Mouse (Mus musculus) heart, embryonic 15.5 days (tissue): Measurements from ENCODE around the gene Pdzrn3. TPM values are rescaled to one million over a fixed set of nuclear protein-coding genes. Genes with fewer than 3 reads are reported as not detected.
A peak's percentile ranks its signal among the peaks of the same experiment; 100 is the strongest.

Experiments
- ATAC-seq: fragments of 200-750 bp; cut with Nextera tagmentation; replicated peaks from 2 replicates; pipeline ENCODE4 v1.8.0; 2017; ENCODE audit warnings: low read depth, moderate TSS enrichment; ENCODE audit not compliant: insufficient number of reproducible peaks, insufficient read depth, low FRiP score
- H3K27ac ChIP-seq: fragments of 300-500 bp; sonication (generic); 2 replicates; pipeline ENCODE4 v1.5.1; 2015; ENCODE audit warnings: mild to moderate bottlenecking, inconsistent platforms
- H3K27me3 ChIP-seq: fragments of 300-500 bp; sonication (generic); 2 replicates; pipeline ENCODE4 v1.6.1; 2015; ENCODE audit warnings: inconsistent platforms
- H3K36me3 ChIP-seq: fragments of 300-500 bp; sonication (generic); 2 replicates; pipeline ENCODE4 v1.6.1; 2015; ENCODE audit warnings: mild to moderate bottlenecking, inconsistent platforms
- H3K4me1 ChIP-seq: fragments of 300-500 bp; sonication (generic); replicated peaks from 2 replicates; pipeline ENCODE4 v1.6.1; 2015; ENCODE audit warnings: inconsistent platforms
- H3K4me2 ChIP-seq: fragments of 300-500 bp; sonication (generic); 2 replicates; pipeline ENCODE4 v1.6.1; 2015; ENCODE audit warnings: inconsistent platforms, mild to moderate bottlenecking, moderate library complexity
- H3K4me3 ChIP-seq: fragments of 300-500 bp; sonication (generic); 2 replicates; pipeline ENCODE4 v1.5.1; 2015; ENCODE audit warnings: mild to moderate bottlenecking, inconsistent platforms
- H3K9ac ChIP-seq: fragments of 300-500 bp; sonication (generic); 2 replicates; pipeline ENCODE4 v1.6.1; 2015; ENCODE audit warnings: mild to moderate bottlenecking, inconsistent platforms
- H3K9me3 ChIP-seq: fragments of 300-500 bp; sonication (generic); replicated peaks from 2 replicates; pipeline ENCODE4 v1.6.1; 2016; ENCODE audit warnings: inconsistent platforms
- WGBS: fragments of 180-500 bp; shearing (Covaris S2); methylation state at CpG from one replicate; pipeline ENCODE4 v1.1.7; 2015; ENCODE audit warnings: mixed read lengths; 5-methylcytosine and 5-hydroxymethylcytosine counted together
- polyA plus RNA-seq: library from polyadenylated mRNA; unstranded; fragments of >200 nt; fragmentation: Nextera tagmentation; extraction: Ambion mirVana; gene quantifications from 2 replicates; pipeline ENCODE4 v1.2.1, GENCODE M21; 2015

Gene Pdzrn3
- polyA plus RNA-seq, 1 experiment from 2014 or later = 12.8 TPM

DNA sequence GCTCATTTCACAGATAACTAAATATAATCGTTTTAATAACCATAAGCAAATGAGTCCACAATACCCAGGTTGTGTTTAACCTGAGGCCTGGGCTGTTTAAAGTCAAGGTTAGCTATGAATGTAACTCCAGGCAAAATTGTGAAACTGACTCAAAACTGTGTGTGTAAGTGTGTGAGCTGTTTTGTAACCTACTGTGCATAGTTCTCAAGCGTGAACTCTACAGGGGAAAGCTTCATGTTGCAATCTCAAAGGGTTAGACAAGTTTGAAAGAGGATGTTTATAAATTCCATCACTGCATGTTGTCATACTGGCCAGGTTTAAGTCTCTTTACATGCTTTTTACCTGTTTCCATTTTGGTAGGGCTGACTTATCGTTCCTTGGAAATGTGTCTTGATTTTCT, 158.7 kb downstream of the Pdzrn3 start:
- Histone ChIP-seq H3K4me3 (no peak overlapping the region), H3K4me2 (no peak overlapping the region), H3K9ac (no peak overlapping the region), H3K36me3 (no peaks in the 10 kb centered on the region), H3K27ac (no peak overlapping the region), H3K4me1 (peaks cover 25% of the 10 kb centered on the region), H3K9me3 (no peaks in the 10 kb centered on the region), H3K27me3 (no peaks in the 10 kb centered on the region)
- 67% methylated on average over 3 of the region's 3 CpGs for WGBS
- ATAC-seq = no peak

DNA sequence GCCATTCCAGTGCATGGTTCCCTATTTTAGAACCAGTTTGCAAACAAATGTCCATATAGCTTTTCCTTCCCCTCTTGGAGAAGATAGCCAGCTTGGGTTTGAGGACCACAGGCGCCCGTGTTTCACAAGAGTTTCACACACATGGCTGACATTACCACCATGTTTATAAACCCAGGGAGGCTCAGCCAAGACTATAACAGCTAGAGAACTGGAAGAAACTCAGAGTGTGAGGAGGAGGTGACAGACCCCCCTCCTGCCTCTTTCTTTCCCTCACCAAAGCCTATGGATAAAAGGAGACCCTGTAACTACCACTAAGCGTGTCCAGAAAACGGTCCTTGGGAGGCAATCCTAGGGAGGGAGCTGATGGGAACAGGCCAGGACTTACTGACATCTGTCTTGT, 159.5 kb downstream of the Pdzrn3 start:
- no peak for ATAC-seq
- H3K27ac ChIP-seq = no peak overlapping the region
- H3K9me3 ChIP-seq = no peaks in the 10 kb centered on the region

DNA sequence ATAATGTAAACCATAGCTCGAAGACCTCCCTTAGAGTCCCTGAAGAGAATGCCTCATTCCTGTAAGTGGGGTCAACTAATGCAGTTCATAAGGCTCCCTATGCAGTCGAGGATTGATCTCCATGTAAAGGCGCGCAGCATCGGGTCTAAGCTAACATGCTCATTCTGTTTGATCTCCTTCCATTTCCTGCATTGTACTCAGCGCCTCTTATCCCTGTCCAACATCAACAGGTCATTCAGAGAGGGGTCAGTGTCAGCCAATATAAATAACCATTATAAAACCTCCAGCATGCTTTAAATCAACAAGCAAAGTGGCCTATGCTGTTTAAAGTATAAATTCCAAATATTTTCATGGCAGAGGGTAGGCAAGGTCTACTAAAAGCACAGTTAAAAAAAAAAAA, 159.9 kb downstream of the Pdzrn3 start:
- no peaks in the 10 kb centered on the region for H3K36me3 ChIP-seq
- no peak overlapping the region for H3K27ac ChIP-seq
- WGBS = 57% methylated on average over 6 of the region's 6 CpGs
- no peaks in the 10 kb centered on the region for H3K9me3 ChIP-seq
- no peaks in the 10 kb centered on the region for H3K27me3 ChIP-seq
- no peak for ATAC-seq
- no peak overlapping the region for H3K9ac ChIP-seq
- H3K4me2 ChIP-seq = no peak overlapping the region
- H3K4me3 ChIP-seq = no peak overlapping the region
- H3K4me1 ChIP-seq = peaks cover 20% of the 10 kb centered on the region

More for the DNA sequence above, 159.5 kb downstream of the Pdzrn3 start:
- 83% methylated on average over 4 of the region's 4 CpGs for whole genome bisulfite sequencing
- no peak overlapping the region for H3K4me3 ChIP-seq
- H3K9ac ChIP-seq = no peak overlapping the region
- H3K27me3 ChIP-seq = no peaks in the 10 kb centered on the region
- H3K4me2 ChIP-seq = no peak overlapping the region
- H3K4me1 ChIP-seq = peaks cover 24% of the 10 kb centered on the region
- H3K36me3 ChIP-seq = no peaks in the 10 kb centered on the region

DNA sequence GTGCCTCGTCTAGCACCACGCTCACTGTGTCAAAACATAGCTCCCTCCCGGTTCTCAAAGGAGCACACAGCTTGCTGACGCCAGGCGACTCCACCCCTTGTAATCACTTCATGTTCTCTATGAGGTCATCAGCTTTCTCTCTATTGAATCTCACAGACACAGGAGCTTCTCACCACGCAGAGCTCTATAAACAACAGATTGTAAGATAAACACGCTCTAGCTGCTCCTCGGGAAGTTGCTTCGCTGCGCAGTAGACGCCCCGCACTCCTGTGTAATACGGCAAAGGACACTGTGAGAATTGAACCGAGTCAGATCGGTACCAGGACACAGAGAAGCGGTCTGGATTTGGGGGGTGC, 162.3 kb downstream of the Pdzrn3 start:
- H3K27ac ChIP-seq = no peak overlapping the region
- no peaks in the 10 kb centered on the region for H3K36me3 ChIP-seq
- peaks cover 16% of the 10 kb centered on the region for H3K4me1 ChIP-seq
- H3K9me3 ChIP-seq = no peaks in the 10 kb centered on the region
- WGBS = 41% methylated on average over 16 of the region's 16 CpGs
- no peaks in the 10 kb centered on the region for H3K27me3 ChIP-seq
- no peak overlapping the region for H3K9ac ChIP-seq
- H3K4me3 ChIP-seq = no peak overlapping the region
- ATAC-seq = no peak
- H3K4me2 ChIP-seq = no peak overlapping the region

DNA sequence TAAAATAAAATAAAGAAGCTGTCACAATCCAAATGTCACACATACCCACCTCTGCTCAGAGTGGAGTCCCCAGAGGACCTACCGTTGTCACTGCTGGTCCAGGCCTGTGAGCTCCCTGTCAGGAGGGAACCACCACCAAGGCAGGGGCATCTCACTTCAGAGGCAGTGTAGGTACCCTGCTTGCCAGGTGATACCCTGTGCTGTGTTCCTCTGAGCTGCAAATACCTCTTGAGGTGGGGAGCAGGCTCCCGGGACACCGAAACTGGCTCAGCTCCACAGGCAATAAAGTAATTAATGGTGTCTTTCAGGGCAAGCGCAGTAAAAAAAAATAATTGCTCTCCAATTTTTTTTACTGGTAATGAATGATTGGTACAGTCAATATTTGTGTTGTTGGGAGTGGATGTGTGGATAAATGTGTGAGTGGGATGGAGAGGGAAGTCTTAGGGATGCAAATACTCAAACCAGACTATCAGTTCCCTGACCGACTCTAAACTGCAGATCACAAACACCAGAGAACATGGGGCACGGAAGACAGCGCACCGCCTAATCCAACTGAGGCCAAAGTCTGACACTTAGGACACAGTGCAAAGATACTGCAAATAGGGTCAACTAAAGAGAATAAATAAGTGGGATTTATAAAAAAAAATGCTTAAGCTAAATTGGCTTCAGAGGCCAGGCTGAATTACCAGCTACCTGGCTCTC, 162.8 kb downstream of the Pdzrn3 start:
- Histone ChIP-seq H3K4me2 (no peak overlapping the region), H3K9me3 (no peaks in the 10 kb centered on the region), H3K27ac (no peak overlapping the region), H3K4me3 (no peak overlapping the region), H3K27me3 (no peaks in the 10 kb centered on the region), H3K36me3 (no peaks in the 10 kb centered on the region), H3K4me1 (peaks cover 16% of the 10 kb centered on the region), H3K9ac (no peak overlapping the region)
- 80% methylated on average over 8 of the region's 8 CpGs for whole genome bisulfite sequencing
- ATAC-seq = no peak

DNA sequence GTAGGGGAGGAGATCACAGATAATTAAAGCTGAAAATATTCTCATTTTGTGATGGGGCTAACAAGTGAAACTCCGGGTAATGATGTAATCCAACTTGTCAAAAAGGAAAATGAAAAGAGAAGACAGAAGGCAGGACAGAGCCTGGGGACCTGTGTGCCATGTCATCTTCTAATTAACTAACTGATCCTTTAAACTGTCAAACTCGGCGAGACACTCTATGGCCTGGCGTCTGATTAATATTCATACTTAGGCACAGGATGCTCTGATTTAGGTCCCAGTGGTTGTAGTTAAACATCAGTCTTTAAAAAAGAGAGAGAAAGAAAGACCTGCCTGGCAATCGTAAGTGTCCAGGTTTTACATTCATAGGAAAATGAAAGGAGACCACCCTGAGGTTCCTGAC, 164.6 kb downstream of the Pdzrn3 start:
- Histone ChIP-seq H3K4me1 (peaks cover 10% of the 10 kb centered on the region), H3K9ac (no peak overlapping the region), H3K4me2 (no peak overlapping the region), H3K4me3 (no peak overlapping the region), H3K27ac (no peak overlapping the region), H3K36me3 (no peaks in the 10 kb centered on the region), H3K9me3 (no peaks in the 10 kb centered on the region), H3K27me3 (no peaks in the 10 kb centered on the region)
- WGBS = 81% methylated on average over 5 of the region's 5 CpGs
- ATAC-seq = no peak

DNA sequence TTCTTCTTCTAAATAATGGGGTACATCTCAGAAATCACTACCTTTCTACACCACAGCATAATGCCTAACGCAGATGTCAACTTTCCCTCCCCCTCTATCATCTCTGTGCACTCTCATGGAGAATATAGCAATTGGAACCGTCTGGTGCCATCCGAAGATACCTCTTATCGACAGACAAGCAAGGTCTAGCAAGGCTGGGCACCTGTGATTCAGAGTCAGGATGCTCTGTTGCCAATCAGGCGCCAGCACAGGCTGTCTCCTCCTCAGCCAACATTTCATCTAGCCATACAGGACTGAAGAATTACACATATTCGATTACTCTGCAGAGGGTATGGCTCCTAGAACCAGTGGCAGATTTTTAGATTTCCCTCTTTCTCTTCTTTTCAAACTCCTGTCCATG, 165.6 kb downstream of the Pdzrn3 start:
- no peaks in the 10 kb centered on the region for H3K9me3 ChIP-seq
- H3K4me1 ChIP-seq = peaks cover 10% of the 10 kb centered on the region
- no peak overlapping the region for H3K27ac ChIP-seq
- no peak for ATAC-seq
- H3K27me3 ChIP-seq = no peaks in the 10 kb centered on the region
- no peak overlapping the region for H3K9ac ChIP-seq
- H3K4me3 ChIP-seq = no peak overlapping the region
- H3K36me3 ChIP-seq = no peaks in the 10 kb centered on the region
- H3K4me2 ChIP-seq = no peak overlapping the region
- 86% methylated on average over 6 of the region's 6 CpGs for WGBS

DNA sequence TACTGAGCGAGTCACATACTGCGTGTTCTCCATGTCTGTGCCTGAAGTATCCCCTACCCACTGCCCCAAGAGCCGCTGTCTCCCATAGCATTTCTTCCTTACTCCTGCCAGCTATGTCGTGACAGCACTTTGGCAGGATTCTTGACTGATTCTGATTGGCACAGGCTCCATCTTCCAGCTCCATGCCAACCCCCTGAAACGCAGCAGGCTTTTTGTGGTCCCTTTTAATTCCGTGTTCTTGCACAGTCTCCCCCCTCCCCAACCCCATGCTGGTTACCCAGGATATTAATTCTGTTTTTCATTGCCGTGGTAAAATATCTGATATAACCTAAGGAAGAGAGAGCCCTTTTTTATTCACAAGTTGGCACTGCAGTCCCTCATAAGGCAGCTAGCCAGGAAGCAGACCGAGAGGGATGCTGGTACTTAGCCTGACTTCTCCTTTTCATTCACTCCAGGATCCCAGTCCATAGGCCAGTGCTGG, 166.3 kb downstream of the Pdzrn3 start:
- H3K4me1 ChIP-seq = peaks cover 8% of the 10 kb centered on the region
- H3K4me3 ChIP-seq = no peak overlapping the region
- no peak overlapping the region for H3K4me2 ChIP-seq
- no peak for ATAC-seq
- no peak overlapping the region for H3K27ac ChIP-seq
- no peaks in the 10 kb centered on the region for H3K36me3 ChIP-seq
- WGBS = 89% methylated on average over 8 of the region's 8 CpGs
- H3K9me3 ChIP-seq = no peaks in the 10 kb centered on the region
- no peaks in the 10 kb centered on the region for H3K27me3 ChIP-seq
- no peak overlapping the region for H3K9ac ChIP-seq

DNA sequence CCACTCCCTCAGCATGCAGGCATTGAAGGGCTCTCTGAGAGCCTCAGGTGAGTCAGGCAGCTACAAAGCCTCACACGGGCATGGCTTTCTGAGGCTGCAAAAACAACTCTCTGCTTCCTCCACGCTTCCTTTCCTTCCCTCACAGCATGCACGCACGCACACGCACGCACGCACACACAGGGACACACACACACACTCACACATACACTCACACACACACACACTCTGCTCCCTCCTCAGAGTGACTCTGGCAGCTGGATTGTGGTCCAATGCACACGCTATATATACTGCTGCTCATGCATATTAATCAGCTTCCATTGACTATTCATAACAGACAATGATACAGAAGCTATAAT, 178.8 kb downstream of the Pdzrn3 start:
- H3K27me3 ChIP-seq = 0 out of 2 replicates have a peak, but pooled peaks cover 3% of the 10 kb centered on the region
- 25% methylated on average over 8 of the region's 8 CpGs for WGBS
- H3K36me3 ChIP-seq = no peaks in the 10 kb centered on the region
- H3K9me3 ChIP-seq = no peaks in the 10 kb centered on the region
- H3K4me3 ChIP-seq = 0 out of 2 replicates have a peak overlapping the region, but pooled peaks have one; percentile 5
- no peak overlapping the region for H3K27ac ChIP-seq
- H3K9ac ChIP-seq = no peak overlapping the region
- peak overlapping the region; percentile 3; the same call in 1 of the 2 replicates for H3K4me2 ChIP-seq
- H3K4me1 ChIP-seq = peaks cover 20% of the 10 kb centered on the region
- ATAC-seq = no peak

DNA sequence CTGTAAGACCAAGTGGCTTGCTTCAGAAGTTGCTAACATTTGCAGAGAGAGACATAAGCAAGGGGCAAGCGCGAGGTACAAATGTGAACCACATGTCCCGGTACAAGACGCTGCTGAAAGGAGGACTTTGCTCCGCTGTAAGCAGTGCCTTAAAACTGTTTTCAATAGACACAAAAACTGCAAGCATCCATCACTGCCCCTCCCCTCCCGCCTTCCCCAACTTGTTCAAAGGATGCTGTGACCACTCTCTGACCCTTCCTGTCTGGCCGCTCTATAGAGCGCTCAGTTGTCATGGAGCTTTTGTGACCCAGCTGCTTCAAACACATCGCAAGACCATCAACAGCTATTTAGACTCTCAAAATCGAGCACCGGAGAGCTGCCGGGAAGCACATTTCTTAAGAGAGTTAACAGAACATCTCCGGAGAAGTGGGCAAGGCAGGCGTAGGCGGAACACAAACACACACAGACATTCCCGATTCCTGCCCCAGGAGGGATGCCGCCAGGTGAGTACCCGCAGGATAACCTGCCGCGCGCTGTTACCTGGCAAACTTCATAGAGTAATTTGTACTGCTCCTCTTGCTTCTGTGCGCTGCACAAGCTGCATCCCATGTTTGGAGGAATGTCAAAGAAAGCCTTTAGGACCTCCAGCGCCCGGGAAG, 179.3 kb downstream of the Pdzrn3 start:
- WGBS = 24% methylated on average over 24 of the region's 24 CpGs
- H3K4me2 ChIP-seq = peak overlapping the region; percentile 3; the same call in 1 of the 2 replicates
- no peak overlapping the region for H3K9ac ChIP-seq
- no peak; the same call in 1 of the 2 replicates for ATAC-seq
- no peaks in the 10 kb centered on the region for H3K36me3 ChIP-seq
- H3K4me3 ChIP-seq = 0 out of 2 replicates have a peak overlapping the region, but pooled peaks have one; percentile 5
- H3K9me3 ChIP-seq = no peaks in the 10 kb centered on the region
- H3K4me1 ChIP-seq = peaks cover 20% of the 10 kb centered on the region
- H3K27ac ChIP-seq = no peak overlapping the region
- 0 out of 2 replicates have a peak, but pooled peaks cover 3% of the 10 kb centered on the region for H3K27me3 ChIP-seq

DNA sequence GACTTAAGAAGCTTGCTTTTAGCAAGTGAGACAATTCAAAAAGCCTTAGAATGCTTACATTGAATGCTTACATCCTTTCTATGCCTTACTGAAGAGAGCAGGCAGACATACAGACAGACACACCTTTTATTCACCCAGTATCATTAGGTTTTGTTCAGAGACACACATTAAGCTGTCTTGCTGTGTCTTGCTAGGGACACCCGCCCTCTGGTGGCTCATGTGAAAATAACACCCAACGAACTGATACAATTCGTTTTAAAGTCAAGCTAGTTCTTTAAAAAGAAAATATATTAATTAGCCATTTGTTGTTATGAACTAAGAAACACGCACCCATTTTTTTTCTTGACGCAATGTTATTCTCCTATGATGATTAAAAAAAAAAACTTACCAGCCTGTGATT, 180.1 kb downstream of the Pdzrn3 start:
- H3K4me2 ChIP-seq = no peak overlapping the region
- H3K27ac ChIP-seq = no peak overlapping the region
- no peak for ATAC-seq
- 0 out of 2 replicates have a peak, but pooled peaks cover 3% of the 10 kb centered on the region for H3K27me3 ChIP-seq
- H3K4me1 ChIP-seq = peaks cover 20% of the 10 kb centered on the region
- 17% methylated on average over 5 of the region's 5 CpGs for WGBS
- no peak overlapping the region for H3K9ac ChIP-seq
- H3K9me3 ChIP-seq = no peaks in the 10 kb centered on the region
- no peak overlapping the region for H3K4me3 ChIP-seq
- no peaks in the 10 kb centered on the region for H3K36me3 ChIP-seq

DNA sequence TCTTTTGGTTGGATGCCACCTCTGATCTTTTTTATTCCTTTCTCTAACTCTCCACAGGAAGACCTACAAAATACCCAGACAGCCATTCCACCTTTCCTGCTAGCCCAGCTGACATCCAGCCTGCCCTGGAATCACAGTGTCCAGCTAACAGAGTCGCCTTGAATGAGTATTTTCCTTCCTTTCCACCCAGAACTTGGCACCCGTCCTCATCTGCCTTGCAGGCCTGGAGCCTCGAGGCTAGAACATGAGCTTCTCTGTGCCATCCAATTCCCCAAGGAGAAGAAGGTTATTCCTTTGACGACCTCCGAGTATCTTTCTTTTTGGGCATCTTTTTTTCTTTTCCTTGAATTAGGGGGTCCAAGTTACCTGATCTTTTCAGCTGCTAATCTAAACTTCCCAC, 181.8 kb downstream of the Pdzrn3 start:
- 72% methylated on average over 5 of the region's 5 CpGs for WGBS
- Histone ChIP-seq H3K4me3 (no peak overlapping the region), H3K9ac (no peak overlapping the region), H3K9me3 (no peaks in the 10 kb centered on the region), H3K36me3 (no peaks in the 10 kb centered on the region), H3K27ac (no peak overlapping the region), H3K4me1 (peaks cover 20% of the 10 kb centered on the region), H3K4me2 (no peak overlapping the region), H3K27me3 (0 out of 2 replicates have a peak, but pooled peaks cover 3% of the 10 kb centered on the region)
- ATAC-seq = no peak
